Mouse (Mus musculus) liver, postnatal 0 days (tissue): Measurements from ENCODE around the gene Cgrrf1. TPM values are rescaled to one million over a fixed set of nuclear protein-coding genes. Genes with fewer than 3 reads are reported as not detected.

ENCODE experiments used
- ATAC-seq: fragments of 200-750 bp; cut with Nextera tagmentation; 2 replicates; pipeline ENCODE4 v1.8.0; 2017; ENCODE audit warnings: mild to moderate bottlenecking, moderate library complexity
- DNase-seq: peaks from one replicate; pipeline ENCODE4 v3.0.0-alpha.2; 2016
- H3K27ac ChIP-seq: fragments of 300-500 bp; sonication (generic); 2 replicates; pipeline ENCODE4 v1.5.1; 2014; ENCODE audit warnings: antibody characterized with exemption, moderate library complexity, mild to moderate bottlenecking, low read depth
- H3K27me3 ChIP-seq: fragments of 300-500 bp; sonication (generic); 2 replicates; pipeline ENCODE4 v1.6.1; 2014; ENCODE audit warnings: low read length, control low read depth, mixed read lengths; ENCODE audit not compliant: insufficient read depth
- H3K36me3 ChIP-seq: fragments of 300-500 bp; sonication (generic); replicated peaks from 2 replicates; pipeline ENCODE4 v1.6.1; 2014; ENCODE audit warnings: mild to moderate bottlenecking, control low read depth, low read length, moderate library complexity, mixed read lengths; ENCODE audit not compliant: insufficient read depth
- H3K4me1 ChIP-seq: fragments of 300-500 bp; sonication (generic); 2 replicates; pipeline ENCODE4 v1.6.1; 2014; ENCODE audit warnings: antibody characterized with exemption, mild to moderate bottlenecking, control low read depth; ENCODE audit not compliant: insufficient read depth
- H3K4me2 ChIP-seq: fragments of 300-500 bp; sonication (generic); 2 replicates; pipeline ENCODE4 v1.6.1; 2014; ENCODE audit warnings: low read depth, mild to moderate bottlenecking, low read length, moderate library complexity, mixed read lengths
- H3K4me3 ChIP-seq: fragments of 300-500 bp; sonication (generic); 2 replicates; pipeline ENCODE4 v1.5.1; 2014; ENCODE audit warnings: low read depth, low read length
- H3K9ac ChIP-seq: fragments of 300-500 bp; sonication (generic); replicated peaks from 2 replicates; pipeline ENCODE4 v1.6.1; 2014; ENCODE audit warnings: mild to moderate bottlenecking, moderate library complexity
- H3K9me3 ChIP-seq: fragments of 300-500 bp; sonication (generic); 2 replicates; pipeline ENCODE4 v1.6.1; 2016; ENCODE audit warnings: mild to moderate bottlenecking, control low read depth, low read length, mixed read lengths
- CTCF ChIP-seq: sonication (generic); IDR thresholded peaks from 2 replicates; pipeline ENCODE4 v1.5.1; 2016; ENCODE audit warnings: antibody characterized with exemption, low read depth
- EP300 ChIP-seq: IDR thresholded peaks from 2 replicates; pipeline ENCODE4 v1.6.1; 2016; ENCODE audit warnings: antibody characterized with exemption, low read depth, mild to moderate bottlenecking
- WGBS: fragments of 180-500 bp; shearing (Covaris S2); extraction: QIAGEN DNeasy Blood & Tissue Kit; methylation state at CpG from one replicate; pipeline ENCODE4 v1.1.7; 2014; ENCODE audit not compliant: insufficient replicate concordance; 5-methylcytosine and 5-hydroxymethylcytosine counted together
- polyA plus RNA-seq: library from polyadenylated mRNA; unstranded; fragments of >200 nt; fragmentation: Nextera tagmentation; extraction: Ambion mirVana; gene quantifications from 2 replicates; pipeline ENCODE4 v1.2.1, GENCODE M21; 2015

The Cgrrf1 gene
- polyA plus RNA-seq, 1 experiment from 2014 or later: 34.8 TPM

- Histone ChIP-seq H3K27ac (peak overlapping the region; percentile 79), H3K36me3 (no peaks in the 10 kb centered on the region), H3K4me1 (peaks cover 18% of the 10 kb centered on the region; the same call in 1 of the 2 replicates), H3K9me3 (no peaks in the 10 kb centered on the region), H3K27me3 (no peaks in the 10 kb centered on the region), H3K4me3 (peak overlapping the region; percentile 93), H3K4me2 (peak overlapping the region; percentile 90), H3K9ac (peak overlapping the region; percentile 89)
- 6% methylated on average over 40 of the region's 40 CpGs for WGBS
- no peak for DNase-seq
- TF ChIP-seq CTCF (no peak), EP300 (no peak)
- peak; percentile 58 for ATAC-seq
Measured at GRCm38 (mm10) chr14:46832354-46833272, 688 bp downstream of the Cgrrf1 start.

- Histone ChIP-seq H3K9me3 (no peaks in the 10 kb centered on the region), H3K9ac (no peak overlapping the region), H3K4me2 (no peak overlapping the region), H3K36me3 (peaks cover 24% of the 10 kb centered on the region; the same call in 1 of the 2 replicates), H3K27me3 (no peaks in the 10 kb centered on the region), H3K27ac (no peak overlapping the region), H3K4me1 (0 out of 2 replicates have a peak, but pooled peaks cover 2% of the 10 kb centered on the region), H3K4me3 (no peak overlapping the region)
- ATAC-seq (no peak), DNase-seq (no peak)
- 70% methylated on average over 4 of the region's 4 CpGs for WGBS
- TF ChIP-seq CTCF: no peak
- no peak for TF ChIP-seq EP300
Measured at GRCm38 (mm10) chr14:46839326-46839725, 7.4 kb downstream of the Cgrrf1 start.

- no peak for DNase-seq
- TF ChIP-seq EP300 (no peak), CTCF (no peak)
Measured at GRCm38 (mm10) chr14:46845706-46846105, 13.8 kb downstream of the Cgrrf1 start.

GRCm38 (mm10) chr14:46848063-46848590 is 16.2 kb downstream of the Cgrrf1 start:
- H3K4me2 ChIP-seq: no peak overlapping the region
- no peaks in the 10 kb centered on the region for H3K9me3 ChIP-seq
- H3K4me3 ChIP-seq: no peak overlapping the region
- H3K9ac ChIP-seq: no peak overlapping the region
- H3K27ac ChIP-seq: no peak overlapping the region
- ATAC-seq (no peak), DNase-seq (no peak)
- 83% methylated on average over 4 of the region's 4 CpGs for WGBS
- no peak for TF ChIP-seq CTCF
- no peak for TF ChIP-seq EP300
- H3K36me3 ChIP-seq: peaks cover 20% of the 10 kb centered on the region
- no peaks in the 10 kb centered on the region for H3K4me1 ChIP-seq
- no peaks in the 10 kb centered on the region for H3K27me3 ChIP-seq

More at GRCm38 (mm10) chr14:46845706-46846105, 13.8 kb downstream of the Cgrrf1 start:
- 77% methylated on average over 11 of the region's 11 CpGs for WGBS
- no peak for ATAC-seq
- Histone ChIP-seq H3K27ac (no peak overlapping the region), H3K9me3 (no peaks in the 10 kb centered on the region), H3K27me3 (no peaks in the 10 kb centered on the region), H3K9ac (no peak overlapping the region), H3K36me3 (peaks cover 36% of the 10 kb centered on the region), H3K4me2 (no peak overlapping the region), H3K4me1 (no peaks in the 10 kb centered on the region), H3K4me3 (no peak overlapping the region)

GRCm38 (mm10) chr14:46848736-46849135 is 16.8 kb downstream of the Cgrrf1 start:
- Histone ChIP-seq H3K4me2 (no peak overlapping the region), H3K4me1 (no peaks in the 10 kb centered on the region), H3K27me3 (no peaks in the 10 kb centered on the region), H3K27ac (no peak overlapping the region), H3K9ac (no peak overlapping the region), H3K4me3 (no peak overlapping the region), H3K9me3 (no peaks in the 10 kb centered on the region), H3K36me3 (peaks cover 24% of the 10 kb centered on the region)
- WGBS: 79% methylated on average over 5 of the region's 5 CpGs
- ATAC-seq (no peak), DNase-seq (no peak)
- TF ChIP-seq CTCF: no peak
- no peak for TF ChIP-seq EP300

- DNase-seq (no peak), ATAC-seq (no peak)
- Histone ChIP-seq H3K9ac (no peak overlapping the region), H3K9me3 (no peaks in the 10 kb centered on the region), H3K27ac (no peak overlapping the region), H3K4me3 (no peak overlapping the region), H3K4me2 (no peak overlapping the region), H3K36me3 (peaks cover 26% of the 10 kb centered on the region), H3K27me3 (no peaks in the 10 kb centered on the region), H3K4me1 (no peaks in the 10 kb centered on the region)
- TF ChIP-seq EP300 (no peak), CTCF (no peak)
- WGBS: 64% methylated on average over 1 of the region's 1 CpGs
Measured at GRCm38 (mm10) chr14:46849769-46850168, 17.8 kb downstream of the Cgrrf1 start.
